ENCODE assay signal across 22 mouse cellular contexts in the genomic region with DNA sequence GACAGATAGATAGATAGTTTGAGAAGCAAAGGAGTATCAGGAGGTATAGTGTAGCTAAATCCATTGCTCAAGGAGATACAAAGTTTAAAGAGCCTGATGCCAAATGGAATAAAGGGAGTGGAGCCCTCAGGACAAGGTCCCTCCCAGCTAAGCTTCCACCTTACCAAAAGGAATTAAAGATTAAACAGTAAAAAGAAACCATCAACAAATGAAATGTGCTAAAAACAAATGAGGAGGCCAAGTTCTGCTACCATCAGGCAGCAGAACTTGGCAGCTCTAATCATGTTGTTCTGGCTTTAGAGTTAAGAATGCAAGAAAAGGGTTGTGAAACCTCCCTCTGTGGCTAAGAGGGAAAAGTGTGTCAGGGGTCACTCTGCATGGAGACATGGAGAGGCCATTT.
"Had no signal": no experiment of that assay in that cellular context is flagged by ENCODE, and none has a peak within 500 bp of the region (broad histone marks: within the 10 kb centered on the region; RNA-seq: fewer than 3 reads in every experiment).

No protein-coding gene starts in this region.

- H3K4me3 ChIP-seq: left cerebral cortex, adult 2 months; liver, embryonic 12.5 days; liver, embryonic 15.5 days; lung, embryonic 15.5 days; megakaryocyte, embryonic 14.5 days; midbrain, embryonic 10.5 days; midbrain, embryonic 13.5 days; myocyte; neural tube, embryonic 13.5 days; stomach, embryonic 15.5 days had no signal

- H3K4me1 ChIP-seq: liver, embryonic 12.5 days; liver, embryonic 15.5 days; lung, embryonic 15.5 days; megakaryocyte, embryonic 14.5 days; midbrain, embryonic 10.5 days; midbrain, embryonic 13.5 days; neural tube, embryonic 13.5 days; stomach, embryonic 15.5 days had no signal

- DNase-seq: kidney, postnatal 14 days; layer of hippocampus, postnatal 36 days; lung, adult 18-20 months; lung, postnatal 10 days; lung, postnatal 36 days; retina, postnatal 1 day; right cerebral cortex, postnatal 25 days; spleen, adult 18-20 months; thymus, postnatal 25 days had no signal

- H3K27ac ChIP-seq: left cerebral cortex, adult 2 months; liver, embryonic 12.5 days; liver, embryonic 15.5 days; lung, embryonic 15.5 days; midbrain, embryonic 10.5 days; midbrain, embryonic 13.5 days; neural tube, embryonic 13.5 days; stomach, embryonic 15.5 days had no signal

- H3K9me3 ChIP-seq: liver, embryonic 12.5 days; liver, embryonic 15.5 days; lung, embryonic 15.5 days; megakaryocyte, embryonic 14.5 days; midbrain, embryonic 10.5 days; midbrain, embryonic 13.5 days; neural tube, embryonic 13.5 days; stomach, embryonic 15.5 days had no signal

- H3K9ac ChIP-seq: liver, embryonic 12.5 days; liver, embryonic 15.5 days; lung, embryonic 15.5 days; midbrain, embryonic 13.5 days; neural tube, embryonic 13.5 days; stomach, embryonic 15.5 days had no signal

- H3K27me3 ChIP-seq: liver, embryonic 12.5 days; liver, embryonic 15.5 days; lung, embryonic 15.5 days; megakaryocyte, embryonic 14.5 days; midbrain, embryonic 13.5 days; neural tube, embryonic 13.5 days; stomach, embryonic 15.5 days had no signal

- ATAC-seq: inflammation-experienced regulatory T-cells, adult 6 months; intestine, postnatal 0 days; liver, embryonic 12.5 days; midbrain, embryonic 13.5 days; midbrain, embryonic 16.5 days had no signal

- H3K36me3 ChIP-seq: liver, embryonic 12.5 days; liver, embryonic 15.5 days; lung, embryonic 15.5 days; midbrain, embryonic 10.5 days; midbrain, embryonic 13.5 days; neural tube, embryonic 13.5 days; stomach, embryonic 15.5 days had no signal

- H3K4me2 ChIP-seq: liver, embryonic 12.5 days; liver, embryonic 15.5 days; lung, embryonic 15.5 days; midbrain, embryonic 13.5 days; neural tube, embryonic 13.5 days; stomach, embryonic 15.5 days had no signal
